Mouse (Mus musculus) lung, postnatal 0 days (tissue): ENCODE measurements around the gene Mlxipl.

Experiments
- CTCF ChIP-seq: IDR thresholded peaks from 2 replicates; pipeline ENCODE4 v1.5.1; 2016; ENCODE audit warnings: antibody characterized with exemption, mild to moderate bottlenecking
- EP300 ChIP-seq: IDR thresholded peaks from 2 replicates; pipeline ENCODE4 v1.6.1; 2016; ENCODE audit warnings: antibody characterized with exemption, mild to moderate bottlenecking, control low read depth

- TF ChIP-seq CTCF (no peak), EP300 (no peak)
Measured at GRCm38 (mm10) chr5:135178996-135179395, 89.3 kb downstream of the Mlxipl start.
